ENCODE assay signal across 26 mouse cellular contexts in the genomic region with DNA sequence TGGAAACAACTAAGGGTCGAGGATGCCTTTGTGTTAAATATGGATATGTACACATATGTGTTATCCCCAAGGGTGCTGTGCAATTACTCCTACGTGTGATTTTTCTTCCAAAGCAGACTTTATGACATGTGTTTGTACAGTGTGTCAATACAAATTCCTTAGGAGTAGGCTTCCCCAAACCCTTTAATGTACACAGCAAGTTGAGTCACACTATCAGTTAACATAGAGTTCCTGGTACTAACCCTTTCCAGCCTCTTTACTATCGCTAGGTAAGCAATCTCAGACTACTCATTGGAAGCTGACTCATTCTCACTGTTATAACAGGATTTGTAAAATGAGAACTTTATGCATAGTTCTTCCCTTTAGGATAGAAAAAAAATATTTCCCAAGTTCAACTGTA. TPM values are rescaled to one million over a fixed set of nuclear protein-coding genes. Genes with fewer than 3 reads are reported as not detected.
"Had no signal": no experiment of that assay in that cellular context is flagged by ENCODE, and none has a peak within 500 bp of the region (broad histone marks: within the 10 kb centered on the region; RNA-seq: fewer than 3 reads in every experiment).

No protein-coding gene starts in this region.

- H3K4me3 ChIP-seq: gastrocnemius, adult 2 months; heart, embryonic 10.5 days; heart, embryonic 12.5 days; hindbrain, embryonic 10.5 days; hindbrain, embryonic 12.5 days; intestine, embryonic 15.5 days; layer of hippocampus, adult 2 months; limb, embryonic 13.5 days; limb, embryonic 15.5 days had no signal

- H3K4me1 ChIP-seq: heart, embryonic 10.5 days; heart, embryonic 12.5 days; hindbrain, embryonic 10.5 days; hindbrain, embryonic 12.5 days; intestine, embryonic 15.5 days; limb, embryonic 13.5 days; limb, embryonic 15.5 days had no signal

- H3K9ac ChIP-seq: heart, embryonic 12.5 days; hindbrain, embryonic 12.5 days; hindbrain, embryonic 14.5 days; intestine, embryonic 15.5 days; limb, embryonic 13.5 days; limb, embryonic 15.5 days had no signal

- H3K27me3 ChIP-seq: intestine, embryonic 15.5 days; limb, embryonic 15.5 days had no signal

- DNase-seq: gastrocnemius, adult 2 months; gastrocnemius, postnatal 10 days; gastrocnemius, postnatal 25 days; heart, adult 18-20 months; heart, postnatal 10 days; heart, postnatal 4 days; kidney, adult 18-20 months; kidney, adult 8-10 months; kidney, postnatal 10 days; kidney, postnatal 25 days; kidney, postnatal 4 days; left cerebral cortex, postnatal 4 days had no signal

- H3K9me3 ChIP-seq: heart, embryonic 10.5 days; heart, embryonic 12.5 days; hindbrain, embryonic 10.5 days; hindbrain, embryonic 12.5 days; intestine, embryonic 15.5 days; limb, embryonic 13.5 days; limb, embryonic 15.5 days had no signal

- H3K27ac ChIP-seq: gastrocnemius, adult 2 months; heart, embryonic 10.5 days; hindbrain, embryonic 10.5 days; hindbrain, embryonic 12.5 days; hindbrain, embryonic 14.5 days; intestine, embryonic 15.5 days; layer of hippocampus, adult 2 months; limb, embryonic 13.5 days; limb, embryonic 15.5 days had no signal

- ATAC-seq: hindbrain, embryonic 16.5 days; inflammation-experienced regulatory T-cells, adult 6 months; intestine, embryonic 15.5 days; intestine, postnatal 0 days had no signal

- H3K4me2 ChIP-seq: heart, embryonic 12.5 days; hindbrain, embryonic 12.5 days; hindbrain, embryonic 14.5 days; intestine, embryonic 15.5 days; limb, embryonic 13.5 days; limb, embryonic 15.5 days had no signal

- H3K36me3 ChIP-seq: heart, embryonic 10.5 days; heart, embryonic 12.5 days; hindbrain, embryonic 10.5 days; hindbrain, embryonic 12.5 days; intestine, embryonic 15.5 days; limb, embryonic 13.5 days; limb, embryonic 15.5 days had no signal

RNA-seq across cellular contexts. Expression of gene Vsig1, which starts 3.9 kb away (rescaled TPM):
- polyA plus RNA-seq: heart, embryonic 10.5 days; heart, embryonic 12.5 days; heart, embryonic 14.5 days; heart, embryonic 16.5 days; hindbrain, embryonic 10.5 days; hindbrain, embryonic 12.5 days; hindbrain, embryonic 14.5 days; hindbrain, embryonic 16.5 days; inflammation-experienced regulatory T-cells, adult 6 months; limb, embryonic 13.5 days; limb, embryonic 15.5 days had no signal
